Mouse (Mus musculus) embryonic facial prominence, embryonic 15.5 days (tissue): ENCODE results near the gene Tnpo3. TPM values are rescaled to one million over a fixed set of nuclear protein-coding genes. Genes with fewer than 3 reads are reported as not detected.

Experiments
- ATAC-seq: fragments of 200-750 bp; cut with Nextera tagmentation; 2 replicates; pipeline ENCODE4 v1.8.0; 2017; ENCODE audit warnings: low read depth, moderate TSS enrichment; ENCODE audit not compliant: insufficient number of reproducible peaks, low FRiP score, low TSS enrichment
- H3K27ac ChIP-seq: fragments of 300-500 bp; sonication (generic); replicated peaks from 2 replicates; pipeline ENCODE4 v1.5.1; 2015; ENCODE audit warnings: mild to moderate bottlenecking, inconsistent platforms
- H3K27me3 ChIP-seq: fragments of 300-500 bp; sonication (generic); 2 replicates; pipeline ENCODE4 v1.6.1; 2015; ENCODE audit warnings: inconsistent platforms
- H3K36me3 ChIP-seq: fragments of 300-500 bp; sonication (generic); 2 replicates; pipeline ENCODE4 v1.6.1; 2015; ENCODE audit warnings: mild to moderate bottlenecking, inconsistent platforms
- H3K4me1 ChIP-seq: fragments of 300-500 bp; sonication (generic); 2 replicates; pipeline ENCODE4 v1.6.1; 2015; ENCODE audit warnings: inconsistent platforms
- H3K4me2 ChIP-seq: fragments of 300-500 bp; sonication (generic); replicated peaks from 2 replicates; pipeline ENCODE4 v1.6.1; 2015; ENCODE audit warnings: mild to moderate bottlenecking, inconsistent platforms
- H3K4me3 ChIP-seq: fragments of 300-500 bp; sonication (generic); replicated peaks from 2 replicates; pipeline ENCODE4 v1.5.1; 2015; ENCODE audit warnings: mild to moderate bottlenecking, inconsistent platforms
- H3K9ac ChIP-seq: fragments of 300-500 bp; sonication (generic); 2 replicates; pipeline ENCODE4 v1.6.1; 2015; ENCODE audit warnings: inconsistent platforms
- H3K9me3 ChIP-seq: fragments of 300-500 bp; sonication (generic); replicated peaks from 2 replicates; pipeline ENCODE4 v1.6.1; 2016; ENCODE audit warnings: inconsistent platforms
- WGBS: fragments of 180-500 bp; shearing (Covaris S2); methylation state at CpG from one replicate; pipeline ENCODE4 v1.1.7; 2015; 5-methylcytosine and 5-hydroxymethylcytosine counted together
- polyA plus RNA-seq: library from polyadenylated mRNA; unstranded; fragments of >200 nt; fragmentation: Nextera tagmentation; extraction: Ambion mirVana; gene quantifications from 2 replicates; pipeline ENCODE4 v1.2.1, GENCODE M21; 2015

Tnpo3 gene
- polyA plus RNA-seq, 1 experiment from 2014 or later: 85.2 TPM

- WGBS: 81% methylated on average over 6 of the region's 6 CpGs
- Histone ChIP-seq H3K4me1 (no peaks in the 10 kb centered on the region), H3K9me3 (no peaks in the 10 kb centered on the region), H3K27me3 (no peaks in the 10 kb centered on the region), H3K36me3 (peaks cover 48% of the 10 kb centered on the region), H3K27ac (no peak overlapping the region), H3K9ac (no peak overlapping the region), H3K4me3 (no peak overlapping the region), H3K4me2 (no peak overlapping the region)
- ATAC-seq: no peak
Observed at GRCm38 (mm10) chr6:29540223-29540622, 69.5 kb downstream of the Tnpo3 start.

- Histone ChIP-seq H3K4me1 (no peaks in the 10 kb centered on the region), H3K36me3 (peaks cover 41% of the 10 kb centered on the region), H3K27me3 (no peaks in the 10 kb centered on the region), H3K4me3 (no peak overlapping the region), H3K27ac (no peak overlapping the region), H3K4me2 (no peak overlapping the region), H3K9me3 (no peaks in the 10 kb centered on the region), H3K9ac (no peak overlapping the region)
- 68% methylated on average over 8 of the region's 8 CpGs for WGBS
- no peak for ATAC-seq
Observed at GRCm38 (mm10) chr6:29539502-29539901, 70.2 kb downstream of the Tnpo3 start.

- no peak overlapping the region for H3K27ac ChIP-seq
- H3K9me3 ChIP-seq: no peaks in the 10 kb centered on the region
- H3K4me3 ChIP-seq: no peak overlapping the region
- no peaks in the 10 kb centered on the region for H3K27me3 ChIP-seq
- peaks cover 20% of the 10 kb centered on the region for H3K36me3 ChIP-seq
- H3K9ac ChIP-seq: no peak overlapping the region
- WGBS: 82% methylated on average over 3 of the region's 3 CpGs
- H3K4me1 ChIP-seq: no peaks in the 10 kb centered on the region
- ATAC-seq: no peak
- H3K4me2 ChIP-seq: no peak overlapping the region
Observed at GRCm38 (mm10) chr6:29537221-29537620, 72.5 kb downstream of the Tnpo3 start.

GRCm38 (mm10) chr6:29536651-29537193 is 73.0 kb downstream of the Tnpo3 start:
- WGBS: 59% methylated on average over 4 of the region's 4 CpGs
- H3K4me1 ChIP-seq: no peaks in the 10 kb centered on the region
- no peak overlapping the region for H3K4me2 ChIP-seq
- no peak for ATAC-seq
- H3K9me3 ChIP-seq: no peaks in the 10 kb centered on the region
- H3K4me3 ChIP-seq: no peak overlapping the region
- peaks cover 16% of the 10 kb centered on the region for H3K36me3 ChIP-seq
- H3K27me3 ChIP-seq: no peaks in the 10 kb centered on the region
- no peak overlapping the region for H3K27ac ChIP-seq
- no peak overlapping the region for H3K9ac ChIP-seq

GRCm38 (mm10) chr6:29535316-29535715 is 74.4 kb downstream of the Tnpo3 start:
- no peak overlapping the region for H3K4me2 ChIP-seq
- H3K27me3 ChIP-seq: peaks cover 2% of the 10 kb centered on the region
- H3K36me3 ChIP-seq: peaks cover 9% of the 10 kb centered on the region; the same call in 1 of the 2 replicates
- no peak for ATAC-seq
- H3K9me3 ChIP-seq: no peaks in the 10 kb centered on the region
- WGBS: 62% methylated on average over 6 of the region's 6 CpGs
- H3K27ac ChIP-seq: no peak overlapping the region
- H3K4me3 ChIP-seq: no peak overlapping the region
- H3K9ac ChIP-seq: no peak overlapping the region
- H3K4me1 ChIP-seq: no peaks in the 10 kb centered on the region

GRCm38 (mm10) chr6:29530050-29530449 is 79.6 kb downstream of the Tnpo3 start:
- no peak overlapping the region for H3K27ac ChIP-seq
- ATAC-seq: no peak
- H3K36me3 ChIP-seq: no peaks in the 10 kb centered on the region
- peaks cover 31% of the 10 kb centered on the region for H3K4me1 ChIP-seq
- H3K9ac ChIP-seq: no peak overlapping the region
- no peak overlapping the region for H3K4me3 ChIP-seq
- WGBS: 43% methylated on average over 4 of the region's 4 CpGs
- peaks cover 45% of the 10 kb centered on the region for H3K27me3 ChIP-seq
- H3K9me3 ChIP-seq: no peaks in the 10 kb centered on the region
- no peak overlapping the region for H3K4me2 ChIP-seq

- Histone ChIP-seq H3K36me3 (no peaks in the 10 kb centered on the region), H3K9ac (no peak overlapping the region), H3K9me3 (no peaks in the 10 kb centered on the region), H3K27me3 (peaks cover 45% of the 10 kb centered on the region), H3K4me2 (no peak overlapping the region), H3K4me3 (no peak overlapping the region), H3K4me1 (peaks cover 31% of the 10 kb centered on the region), H3K27ac (no peak overlapping the region)
- WGBS: 42% methylated on average over 2 of the region's 2 CpGs
- no peak for ATAC-seq
Observed at GRCm38 (mm10) chr6:29529444-29529820, 80.3 kb downstream of the Tnpo3 start.

GRCm38 (mm10) chr6:29528561-29529443 is 80.9 kb downstream of the Tnpo3 start:
- H3K4me3 ChIP-seq: peak overlapping the region; percentile 57
- ATAC-seq: no peak
- H3K4me1 ChIP-seq: peaks cover 31% of the 10 kb centered on the region
- H3K27ac ChIP-seq: no peak overlapping the region
- no peak overlapping the region for H3K4me2 ChIP-seq
- WGBS: 35% methylated on average over 13 of the region's 13 CpGs
- H3K9ac ChIP-seq: no peak overlapping the region
- H3K36me3 ChIP-seq: no peaks in the 10 kb centered on the region
- H3K27me3 ChIP-seq: peaks cover 45% of the 10 kb centered on the region
- H3K9me3 ChIP-seq: no peaks in the 10 kb centered on the region

GRCm38 (mm10) chr6:29528165-29528505 is 81.6 kb downstream of the Tnpo3 start:
- H3K9ac ChIP-seq: no peak overlapping the region
- ATAC-seq: no peak; the same call in 1 of the 2 replicates
- H3K4me3 ChIP-seq: peak overlapping the region; percentile 57
- no peak overlapping the region for H3K27ac ChIP-seq
- H3K4me2 ChIP-seq: peak overlapping the region; percentile 99
- WGBS: 8% methylated on average over 8 of the region's 8 CpGs
- no peaks in the 10 kb centered on the region for H3K36me3 ChIP-seq
- peaks cover 31% of the 10 kb centered on the region for H3K4me1 ChIP-seq
- no peaks in the 10 kb centered on the region for H3K9me3 ChIP-seq
- H3K27me3 ChIP-seq: peaks cover 45% of the 10 kb centered on the region

- Histone ChIP-seq H3K9me3 (no peaks in the 10 kb centered on the region), H3K27ac (no peak overlapping the region), H3K27me3 (peaks cover 45% of the 10 kb centered on the region)
Observed at GRCm38 (mm10) chr6:29527361-29528164, 82.1 kb downstream of the Tnpo3 start.

More at GRCm38 (mm10) chr6:29527361-29528164, 82.1 kb downstream of the Tnpo3 start:
- no peak for ATAC-seq
- H3K4me2 ChIP-seq: peak overlapping the region; percentile 99
- no peaks in the 10 kb centered on the region for H3K36me3 ChIP-seq
- peaks cover 31% of the 10 kb centered on the region for H3K4me1 ChIP-seq
- 0 out of 2 replicates have a peak overlapping the region, but pooled peaks have one; percentile 1 for H3K9ac ChIP-seq
- 4% methylated on average over 34 of the region's 34 CpGs for WGBS
- H3K4me3 ChIP-seq: peak overlapping the region; percentile 57
